Mouse (Mus musculus): ENCODE data around the gene Baz1a. TPM values are rescaled to one million over a fixed set of nuclear protein-coding genes. Genes with fewer than 3 reads are reported as not detected.

Baz1a gene
- total RNA-seq (2022), result 10 to 100 TPM; 10.4 to 17.8 (median 14.6) TPM

DNA sequence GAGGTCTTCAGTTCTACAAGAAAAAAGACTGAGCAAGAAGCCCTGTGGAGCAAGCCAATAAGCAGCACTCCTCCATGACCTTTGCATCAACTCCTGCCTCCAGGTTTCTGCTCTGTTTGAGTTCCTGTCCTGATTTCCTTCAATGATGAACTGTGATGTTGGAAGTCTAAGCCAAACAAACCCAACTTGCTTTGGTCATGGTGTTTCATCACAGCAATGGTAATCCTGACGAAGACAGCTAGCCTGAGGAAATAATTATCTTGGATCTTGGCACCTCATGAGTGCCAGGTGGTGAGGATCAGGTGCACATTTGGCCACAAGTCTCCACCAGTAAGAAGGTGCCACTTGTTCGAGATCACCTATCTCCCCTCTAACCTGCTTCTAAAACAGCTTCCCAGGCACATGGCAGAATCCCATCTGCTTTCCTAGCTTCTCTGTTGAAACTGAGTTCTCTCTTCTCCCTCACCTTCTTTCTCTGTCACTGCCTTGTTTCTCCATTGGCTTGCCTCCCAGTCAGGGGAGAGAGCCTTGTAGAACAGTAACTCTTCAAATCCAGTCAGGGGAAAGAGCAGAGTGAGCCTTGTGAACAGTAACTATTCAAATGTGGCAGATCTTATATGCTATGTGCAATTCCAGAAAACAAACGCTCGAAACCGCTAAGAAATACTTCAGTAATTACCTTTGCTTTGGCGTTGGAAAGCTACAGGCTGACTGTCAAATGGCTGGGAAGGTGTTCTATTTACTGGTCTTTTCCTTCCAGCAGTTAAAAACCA lies at the start of gene Baz1a:
Gene Baz1a, minus strand, starts transcription at position 723 of the 773 bp plus-strand sequence.
- DNase-seq, result no peak

DNA sequence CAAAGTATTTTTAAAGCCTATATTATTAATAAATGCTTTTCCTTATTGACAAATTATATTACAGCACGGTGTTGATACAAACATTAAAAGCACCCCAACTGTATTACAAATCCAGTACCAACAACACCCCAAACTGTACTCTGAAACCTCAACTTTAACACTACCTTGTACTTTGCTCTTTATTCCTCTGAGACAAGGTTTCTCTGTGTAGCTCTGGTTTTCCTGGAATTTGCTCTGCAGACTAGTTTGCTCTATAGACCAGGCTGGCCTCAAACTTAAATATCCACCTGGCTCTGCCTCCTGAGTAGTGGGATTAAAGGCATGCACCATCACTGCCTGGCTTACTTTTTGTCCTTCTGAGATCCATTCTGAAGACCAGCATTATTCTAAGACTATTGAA lies 48.0 kb upstream of the Baz1a start:
- no peak for DNase-seq

- no peak for DNase-seq
Observed at GRCm38 (mm10) chr12:55061006-55061405, 46.9 kb upstream of the Baz1a start.

DNA sequence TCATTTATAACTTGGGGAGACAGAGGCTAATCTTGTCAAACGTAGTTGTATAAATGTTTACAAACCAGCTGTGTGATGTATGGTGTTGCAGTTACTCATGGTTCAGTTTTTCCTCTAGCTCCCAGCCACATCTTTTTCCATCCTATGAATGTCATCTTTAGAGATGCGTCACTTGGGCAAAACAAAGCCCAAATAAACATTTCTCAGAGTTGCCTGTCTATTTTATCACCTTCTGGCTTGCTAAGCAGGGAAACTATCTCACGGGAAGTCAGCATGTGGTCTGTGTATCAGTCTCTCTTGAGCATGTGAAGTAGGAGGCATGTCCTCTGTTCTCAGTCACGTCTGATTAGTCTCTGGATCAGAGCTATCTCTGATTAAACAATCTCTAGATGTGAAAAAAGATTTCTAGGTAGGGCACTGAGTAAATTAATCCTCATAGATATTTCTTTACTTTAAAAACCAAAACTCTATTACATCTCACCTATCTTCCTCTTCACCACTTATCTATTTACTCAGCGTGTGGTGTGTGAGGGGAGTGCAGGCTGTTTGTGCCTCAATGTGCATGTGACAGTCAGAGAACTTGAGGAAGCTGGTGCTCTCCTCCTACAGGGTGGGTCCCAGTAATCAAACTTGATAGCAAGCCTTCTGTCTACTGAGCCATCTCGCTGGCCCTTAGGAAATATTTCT lies 46.2 kb upstream of the Baz1a start:
- DNase-seq, result no peak

- no peak for DNase-seq
Observed at GRCm38 (mm10) chr12:55059812-55060211, 45.7 kb upstream of the Baz1a start.

GRCm38 (mm10) chr12:55058865-55059615 lies 44.9 kb upstream of the Baz1a start:
- peak; percentile 32 for DNase-seq

- DNase-seq, result no peak
Observed at GRCm38 (mm10) chr12:55056703-55057102, 42.6 kb upstream of the Baz1a start.

- DNase-seq, result no peak
Observed at GRCm38 (mm10) chr12:55054551-55055241, 40.5 kb upstream of the Baz1a start.

DNA sequence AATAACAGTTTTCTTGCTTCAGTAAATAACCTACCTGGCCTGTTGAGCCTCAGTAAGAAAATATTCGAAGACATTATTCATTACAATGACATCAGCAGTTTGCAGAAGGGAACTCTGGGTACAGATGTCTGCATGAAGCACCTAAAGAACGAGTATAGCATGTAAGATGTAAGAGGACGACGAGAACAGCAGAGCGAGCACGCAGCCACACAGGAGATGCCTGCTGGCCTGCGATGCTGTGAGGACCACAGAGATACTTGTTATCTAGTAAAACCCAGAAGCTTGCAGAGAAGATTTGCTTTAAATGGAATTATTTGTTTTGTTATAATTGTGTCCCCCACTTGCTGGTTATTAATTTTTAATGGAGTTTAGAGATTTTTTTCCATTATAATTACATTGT lies 39.1 kb upstream of the Baz1a start:
- no peak for DNase-seq

GRCm38 (mm10) chr12:55051210-55052173 lies 37.3 kb upstream of the Baz1a start:
- DNase-seq, result no peak

GRCm38 (mm10) chr12:55049731-55050353 lies 35.7 kb upstream of the Baz1a start:
- DNase-seq, result no peak

- DNase-seq, result no peak
Observed at GRCm38 (mm10) chr12:55041011-55041410, 26.9 kb upstream of the Baz1a start.

DNA sequence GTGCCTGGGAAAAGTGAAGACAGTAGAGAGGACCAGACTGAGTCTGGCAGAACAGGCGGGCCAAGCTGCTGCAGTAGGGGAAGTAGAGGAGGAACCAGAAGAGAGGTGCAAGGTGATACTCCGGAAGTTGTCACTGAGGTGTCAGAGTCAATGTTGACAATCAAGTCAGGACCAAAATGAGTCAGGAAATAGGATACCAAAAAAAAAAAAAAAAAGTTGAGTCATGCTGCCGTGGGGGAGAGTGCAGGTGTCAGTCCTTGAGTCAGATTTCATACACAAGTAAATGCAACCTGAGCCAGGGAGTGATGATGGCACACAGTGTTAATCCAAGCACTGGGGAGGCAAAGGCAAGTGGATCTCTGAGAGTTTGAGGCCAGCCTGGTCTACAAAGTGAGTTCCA lies 12.9 kb upstream of the Baz1a start:
- DNase-seq, result no peak

DNA sequence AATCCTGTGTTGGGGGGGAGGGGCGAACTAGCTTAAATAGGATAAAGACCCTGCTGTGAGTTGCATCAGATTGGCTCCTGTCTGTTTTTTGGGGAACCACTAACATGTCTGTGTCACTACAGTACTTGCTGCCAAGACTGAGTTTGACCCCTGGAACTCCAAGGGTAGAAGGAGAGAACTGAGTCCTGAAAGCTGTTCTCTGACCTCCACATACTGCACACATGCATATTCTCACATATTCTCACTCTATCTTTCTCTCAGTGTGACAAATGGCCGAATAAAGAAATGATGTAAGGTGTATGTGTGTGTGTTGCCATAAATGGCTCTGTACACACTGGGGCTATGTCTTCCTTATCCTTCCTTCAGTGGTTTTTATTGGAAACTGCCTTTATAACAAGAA lies 9.1 kb upstream of the Baz1a start:
- no peak for DNase-seq

DNA sequence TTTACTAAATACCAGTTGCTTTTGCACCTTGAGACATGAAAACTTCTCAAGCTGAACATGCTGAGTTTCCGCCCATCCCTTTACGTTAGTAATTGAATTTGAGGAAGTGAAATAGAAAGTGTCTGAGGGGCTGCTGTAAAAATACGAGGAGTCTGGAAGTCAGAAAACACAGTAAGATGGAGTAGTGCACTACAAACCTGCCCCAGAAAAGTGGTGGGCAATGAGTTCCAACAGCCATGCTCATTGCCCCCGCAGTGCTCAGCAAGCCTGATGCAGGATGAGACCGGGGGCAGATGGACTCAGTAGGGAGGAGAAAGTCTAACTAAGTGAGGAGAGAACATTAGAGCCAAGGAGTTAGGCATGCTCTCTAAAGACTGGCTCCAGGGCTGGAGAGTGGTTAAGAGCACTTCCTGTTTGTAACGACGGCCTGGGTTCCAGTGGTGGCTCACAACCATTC lies 5.3 kb upstream of the Baz1a start:
- DNase-seq, result no peak

DNA sequence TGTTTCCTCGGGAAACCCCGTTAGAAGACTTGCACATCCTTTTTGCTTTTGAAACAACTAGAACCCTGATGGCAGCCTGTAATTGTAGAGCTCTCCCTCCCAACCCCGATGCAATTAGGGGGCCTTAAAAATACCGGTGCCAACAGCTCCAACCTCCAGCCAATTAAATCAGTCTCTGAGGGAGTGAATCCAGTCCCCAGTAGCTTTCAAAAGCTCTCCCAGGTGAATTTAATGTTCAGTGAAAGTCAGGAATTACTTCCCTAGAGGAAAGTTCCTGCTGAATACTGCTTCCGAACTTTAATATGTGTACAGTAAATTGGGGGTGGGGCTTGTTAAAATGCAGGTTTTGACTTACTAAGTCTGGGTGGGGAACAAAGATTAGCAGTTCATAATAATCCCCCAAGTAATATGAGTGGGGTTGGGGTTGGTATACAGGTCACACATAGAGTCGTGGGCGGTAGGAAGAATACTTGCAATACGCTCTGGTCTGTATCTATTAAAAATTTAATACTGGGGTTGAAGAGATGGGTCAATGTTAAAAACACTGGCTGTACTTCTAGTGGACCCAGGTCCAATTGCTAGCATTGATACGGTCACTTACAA lies 3.1 kb upstream of the Baz1a start:
- no peak for DNase-seq

GRCm38 (mm10) chr12:55016339-55017118 lies 2.4 kb upstream of the Baz1a start:
- no peak for DNase-seq

GRCm38 (mm10) chr12:55015428-55015827 lies 1.3 kb upstream of the Baz1a start:
- no peak for DNase-seq

- DNase-seq, result no peak
Observed at GRCm38 (mm10) chr12:55013031-55013430, 1.1 kb downstream of the Baz1a start.

Data from adrenal gland, adult 8-10 months (tissue).